ENCODE assay signal across 10 mouse cellular contexts in the genomic region with DNA sequence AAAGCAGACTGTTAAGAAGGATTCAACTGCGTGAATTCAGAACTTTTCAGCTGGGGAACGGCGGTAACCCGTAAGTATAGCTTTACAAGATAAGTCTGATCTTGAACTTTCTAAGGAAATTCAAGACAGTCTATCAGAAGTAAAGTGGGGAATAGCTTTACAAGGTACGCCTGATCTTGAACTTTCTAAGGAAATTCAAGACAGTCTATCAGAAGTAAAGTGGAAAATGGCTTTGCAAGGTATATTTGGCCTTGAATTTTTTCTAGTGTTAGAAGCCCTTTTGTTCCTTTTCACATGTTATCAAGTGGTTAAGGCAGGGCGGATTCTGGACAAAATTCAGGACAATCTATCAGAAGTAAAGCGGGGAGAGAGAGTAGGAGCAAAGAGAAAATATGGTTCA. TPM values are rescaled to one million over a fixed set of nuclear protein-coding genes. Genes with fewer than 3 reads are reported as not detected.
DNase-seq lines count a peak whose midpoint lies in the region; TF ChIP-seq lines count a peak whose summit lies in the region.
"Not testable (repeated sequence)": the region's sequence is repeated elsewhere in the genome, so short reads cannot be mapped to it uniquely, and the experiment has no call there.
"Had no signal": no experiment of that assay in that cellular context is flagged by ENCODE, and none has a peak within 500 bp of the region (broad histone marks: within the 10 kb centered on the region; RNA-seq: fewer than 3 reads in every experiment).

No protein-coding gene starts in this region.

- TF ChIP-seq CTCF in kidney, adult 2 months (conservative IDR thresholded peaks at IDR 0.05; ENCODE audit: insufficient read depth, insufficient read length, low read depth, low read length), result not testable (repeated sequence)

- H3K27me3 ChIP-seq in kidney, adult 2 months (replicated peaks; ENCODE audit: control insufficient read depth, insufficient read depth, low read length), result not testable (repeated sequence)

- intact Hi-C loops in left cerebral cortex, postnatal 14 days (cut with DNase I), result loop anchor here (2.0 kb wide), 1 partner anchor 15 kb away; no protein-coding TSS in a partner anchor

- TF ChIP-seq POLR2A in kidney, adult 2 months (IDR thresholded peaks at IDR 0.05; ENCODE audit: low read depth, low read length), result not testable (repeated sequence)

- not testable (repeated sequence) for H3K4me3 ChIP-seq in kidney, adult 2 months (ENCODE audit: insufficient read depth, low read depth, low read length)

- H3K27ac ChIP-seq in kidney, adult 2 months (ENCODE audit: insufficient read depth, low read depth, low read length), result not testable (repeated sequence)

- DNase-seq in cerebellum, adult 9-10 months, result peak; percentile 68
- peak; percentile 80 for DNase-seq in heart, adult 8-10 months (ENCODE audit: low spot score)
- peak; percentile 76 for DNase-seq in kidney, adult 2 months
- DNase-seq in layer of hippocampus, adult 9-10 months (ENCODE audit: low spot score), result peak; percentile 76
- peak; percentile 36 to 74 for DNase-seq in left cerebral cortex, postnatal 14 days (ENCODE audit: low spot score in 2 of 2)
- DNase-seq in spleen, postnatal 4 days (ENCODE audit: low spot score in 2 of 2), result peak; percentile 10 to 57

- WGBS in kidney, adult 2 months, result over 99% methylated on average over 6 of the region's 7 CpGs

- H3K4me1 ChIP-seq in kidney, adult 2 months (ENCODE audit: control insufficient read depth, insufficient read depth, low read length), result not testable (repeated sequence)

- not testable (repeated sequence) for H3K36me3 ChIP-seq in kidney, adult 2 months (ENCODE audit: control insufficient read depth, insufficient read depth, low read length)

RNA-seq across cellular contexts. Expression of gene Tap2, which starts 16.5 kb away (rescaled TPM):
- 10 to 100 TPM; 21.4 to 25.3 (median 24.6) TPM for total RNA-seq in heart, adult 8-10 months (2022)
- polyA plus RNA-seq in kidney, adult 2 months (2012; rRNA removed), result 25.0 and 29.2 TPM in 2 replicates
- 1 to 10 TPM; 3.1 to 5.0 TPM for total RNA-seq in left cerebral cortex, postnatal 14 days (2021)

RNA-seq across cellular contexts. Expression of gene H2-Ob, which starts 18.9 kb away (rescaled TPM):
- 1 to 10 TPM in 1 of 4 experiments, under 1 TPM in 3; 0.41 to 1.5 (median 0.51) TPM for total RNA-seq in heart, adult 8-10 months (2022)
- polyA plus RNA-seq in kidney, adult 2 months (2012; rRNA removed), result 2.3 and 15.1 TPM in 2 replicates
- total RNA-seq in left cerebral cortex, postnatal 14 days (2021), result under 1 TPM in 1 of 2 experiments, not detected in 1; 0.15 TPM
- polyA plus RNA-seq: embryonic facial prominence, embryonic 13.5 days; forebrain, embryonic 12.5 days; heart, embryonic 11.5 days; hindbrain, embryonic 11.5 days had no signal

RNA-seq across cellular contexts. Expression of gene Psmb8, which starts 22.3 kb away (rescaled TPM):
- total RNA-seq in heart, adult 8-10 months (2022), result 10 to 100 TPM; 10.7 to 15.1 (median 12.8) TPM
- 34.2 and 58.1 TPM in 2 replicates for polyA plus RNA-seq in kidney, adult 2 months (2012; rRNA removed)
- 1 to 10 TPM; 2.6 to 2.7 TPM for total RNA-seq in left cerebral cortex, postnatal 14 days (2021)

RNA-seq across cellular contexts. Expression of gene Psmb9, which starts 32.2 kb away (rescaled TPM):
- total RNA-seq in heart, adult 8-10 months (2022), result 10 to 100 TPM in 2 of 4 experiments, 1 to 10 TPM in 2; 6.9 to 12.9 (median 8.7) TPM
- polyA plus RNA-seq in kidney, adult 2 months (2012; rRNA removed), result 21.5 and 32.3 TPM in 2 replicates
- 1 to 10 TPM; 1.8 to 2.2 TPM for total RNA-seq in left cerebral cortex, postnatal 14 days (2021)

RNA-seq across cellular contexts. Expression of gene Tap1, which starts 32.4 kb away (rescaled TPM):
- total RNA-seq in heart, adult 8-10 months (2022), result 1 to 10 TPM; 4.4 to 5.6 (median 4.7) TPM
- polyA plus RNA-seq in kidney, adult 2 months (2012; rRNA removed), result 14.5 and 19.4 TPM in 2 replicates
- 1 to 10 TPM; 2.1 to 2.8 TPM for total RNA-seq in left cerebral cortex, postnatal 14 days (2021)
